Mouse (Mus musculus): ENCODE data around the gene Ddost.

Ddost gene

DNA sequence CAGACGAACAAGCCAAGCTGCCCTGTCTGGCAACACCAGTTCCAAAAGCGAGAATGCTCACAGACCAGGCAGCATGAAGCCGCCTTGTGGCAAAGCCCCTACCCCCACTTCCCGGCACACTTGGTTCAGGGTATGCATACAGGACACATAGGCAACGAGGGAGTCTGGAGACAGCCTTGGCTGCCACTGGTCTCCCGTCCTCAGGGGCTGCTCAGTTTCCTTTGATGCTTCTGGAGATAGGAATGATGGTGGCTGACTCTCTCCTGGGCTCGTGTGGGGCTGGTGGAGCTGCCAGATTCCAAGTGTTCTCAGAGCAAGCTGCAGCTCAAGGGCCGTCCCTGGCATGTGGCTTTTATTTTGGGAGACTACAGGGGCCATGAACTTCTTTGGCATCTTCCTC lies 36.9 kb downstream of the Ddost start:
- no peak for DNase-seq

GRCm38 (mm10) chr4:138342048-138342447 lies 37.5 kb downstream of the Ddost start:
- no peak for DNase-seq

GRCm38 (mm10) chr4:138342778-138343177 lies 38.2 kb downstream of the Ddost start:
- DNase-seq = no peak

DNA sequence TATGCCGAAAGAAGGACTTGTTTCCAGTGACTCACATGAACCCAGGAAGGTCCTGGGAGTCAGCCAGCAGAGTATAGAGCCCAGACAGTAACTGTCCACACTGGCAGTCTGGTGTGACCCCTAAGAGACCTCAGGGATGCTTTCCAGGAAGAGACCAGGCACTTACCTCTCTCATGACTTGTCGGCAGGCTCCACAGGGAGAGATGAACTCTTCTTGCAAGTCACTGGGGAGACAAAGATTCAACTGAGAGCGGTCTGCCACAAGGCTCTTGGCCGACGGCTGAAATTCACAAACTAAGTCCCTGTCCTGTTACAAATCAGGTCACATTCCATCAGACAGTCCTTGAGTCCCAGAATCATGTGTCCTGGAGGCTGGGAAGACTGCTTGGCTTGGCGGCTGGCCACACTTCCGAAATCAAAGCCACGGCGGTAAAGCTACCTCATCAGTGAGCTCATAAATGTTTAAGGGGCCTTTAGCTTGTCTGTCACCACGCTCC lies 38.9 kb downstream of the Ddost start:
- no peak for DNase-seq

DNA sequence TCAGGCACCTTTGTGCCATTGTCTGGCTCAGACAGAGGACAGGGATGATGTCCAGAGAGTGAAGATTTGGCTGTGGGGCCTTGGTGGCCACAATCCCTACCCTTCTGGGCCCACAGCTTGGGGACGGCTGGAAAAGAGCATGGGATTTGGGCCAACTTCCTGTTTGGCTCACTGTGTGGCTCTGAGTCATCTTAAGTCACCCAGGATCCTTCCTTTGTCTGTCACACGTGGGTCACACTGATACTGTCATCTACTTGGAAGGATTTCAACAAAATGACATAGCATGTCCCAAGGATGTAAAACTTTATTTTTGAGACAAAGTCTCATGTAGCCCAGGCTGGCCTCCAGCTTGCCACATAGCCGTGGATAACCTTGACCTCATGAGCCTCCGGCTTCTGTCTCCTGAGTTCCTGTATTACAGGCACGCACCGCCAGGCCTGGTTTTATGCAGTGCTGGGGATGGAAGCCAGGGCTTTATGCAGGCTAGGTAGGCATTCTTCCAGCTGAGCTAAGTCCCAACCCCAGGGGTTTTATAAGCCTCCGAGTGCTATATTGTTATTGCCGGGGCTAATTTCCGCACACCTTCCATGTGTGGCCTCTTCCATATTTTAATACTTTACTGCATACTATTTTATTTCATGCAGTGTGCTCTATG lies 40.5 kb downstream of the Ddost start:
- DNase-seq = no peak

DNA sequence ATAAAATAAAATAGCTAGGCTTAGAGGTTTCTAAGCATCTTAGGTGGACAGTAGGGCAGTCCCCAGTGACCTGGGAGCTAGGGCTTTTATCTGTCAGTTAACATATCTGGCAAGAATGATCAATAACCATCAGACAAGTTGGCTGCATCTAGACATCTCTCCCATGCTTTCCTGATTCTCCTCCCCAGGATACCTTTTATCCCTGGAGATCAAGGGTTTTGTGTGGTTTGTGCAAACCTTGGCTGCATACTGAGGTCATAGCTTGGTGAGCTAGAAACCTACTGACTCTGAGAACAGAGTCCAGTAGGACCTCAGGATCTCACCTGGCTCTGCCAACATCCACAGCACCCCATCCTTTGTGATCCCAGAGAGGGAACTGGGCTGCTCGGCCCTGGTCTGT lies 42.8 kb downstream of the Ddost start:
- DNase-seq = no peak

DNA sequence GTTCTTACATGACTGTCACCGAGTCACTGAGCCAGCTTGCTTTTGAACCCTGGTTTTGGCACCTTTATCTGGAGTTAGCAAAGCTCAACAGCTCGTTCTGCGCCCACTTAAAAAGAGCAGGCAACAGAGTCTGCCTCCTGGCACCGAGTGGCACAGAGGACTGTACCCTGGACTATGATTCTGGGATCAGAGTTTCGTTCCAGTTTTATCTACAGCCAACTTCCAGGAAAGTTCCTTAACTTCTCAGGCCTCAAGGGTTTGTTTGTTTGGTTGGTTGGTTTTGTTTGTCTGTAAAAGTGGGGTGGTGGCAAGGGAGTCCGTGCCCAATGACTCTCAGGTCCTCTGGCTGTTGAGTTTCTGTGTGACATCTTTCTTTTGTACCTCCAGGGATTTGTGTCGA lies 44.2 kb downstream of the Ddost start:
- DNase-seq = no peak

DNA sequence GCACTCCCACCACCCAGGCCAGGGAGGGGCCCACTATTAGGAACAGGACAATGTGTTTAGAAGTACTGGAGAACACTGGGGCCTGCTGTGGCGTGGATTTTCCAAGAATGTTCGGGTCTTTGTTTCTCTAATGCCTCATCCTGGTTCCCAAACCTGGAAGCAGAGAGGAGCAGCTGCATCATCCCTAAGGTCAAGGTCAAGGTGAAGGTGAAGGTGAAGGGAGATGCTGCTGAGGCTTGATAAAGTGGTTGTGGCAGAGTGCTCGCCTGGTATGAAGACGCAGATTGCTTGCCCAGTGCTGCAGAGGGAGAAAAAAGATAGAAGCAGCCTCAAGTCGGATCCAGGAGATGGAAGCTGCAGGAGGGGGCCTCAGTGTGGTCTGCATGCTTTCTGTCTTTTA lies 47.3 kb downstream of the Ddost start:
- DNase-seq = no peak

DNA sequence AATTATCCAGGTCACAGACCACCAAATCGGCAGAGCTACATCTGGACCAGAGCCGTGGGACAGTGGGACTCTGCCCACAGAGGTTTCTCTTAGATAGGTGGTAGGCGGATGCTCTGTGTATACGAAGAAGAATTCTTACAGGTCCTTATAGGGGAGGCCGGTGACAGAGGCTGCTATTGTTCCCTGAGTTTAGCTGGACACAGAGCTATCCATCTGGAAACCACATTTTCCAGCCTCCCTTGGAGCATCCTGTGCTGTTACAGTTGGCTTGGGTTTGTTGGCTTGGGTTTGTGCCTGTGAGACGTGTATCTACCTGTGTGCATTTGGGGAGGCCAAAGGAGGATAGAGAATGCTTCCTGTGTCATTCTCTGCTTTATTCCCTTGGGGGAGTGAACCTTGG lies 48.2 kb downstream of the Ddost start:
- no peak for DNase-seq

DNA sequence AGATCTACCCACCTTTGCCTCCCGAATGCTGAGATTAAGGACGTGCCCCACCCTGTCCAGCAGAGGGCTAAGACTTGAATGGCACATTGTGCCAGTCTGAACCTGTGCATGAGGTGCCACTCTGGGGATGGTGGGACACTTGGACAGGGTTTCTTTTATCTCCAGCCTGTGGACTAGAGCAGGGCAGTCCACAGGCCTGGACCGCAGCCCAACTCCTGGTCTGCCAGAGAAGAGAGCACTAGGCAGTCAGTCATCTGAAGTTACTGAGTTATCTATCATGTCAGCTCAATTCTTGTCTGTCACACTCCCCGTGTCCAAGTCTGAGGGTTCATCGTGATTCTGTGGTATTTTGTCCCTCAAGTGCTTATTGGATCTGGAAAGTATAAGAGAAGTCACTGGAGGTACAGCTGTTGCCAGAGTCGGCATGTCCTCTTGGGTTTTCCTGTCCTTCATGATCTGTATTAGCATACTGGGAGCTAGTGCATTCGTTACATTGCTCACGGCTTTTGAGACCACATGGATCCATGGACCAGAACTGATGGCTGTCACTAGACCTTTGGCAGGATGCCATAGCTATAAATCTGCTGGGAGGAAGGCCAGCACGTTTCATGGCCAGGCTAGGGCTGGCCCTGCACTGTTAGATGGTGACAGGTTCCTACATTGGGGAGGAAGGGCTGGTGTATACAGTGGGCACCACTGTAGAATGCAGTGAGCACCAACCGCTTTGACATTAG lies 49.1 kb downstream of the Ddost start:
- DNase-seq = no peak

GRCm38 (mm10) chr4:138355496-138355895 lies 51.0 kb downstream of the Ddost start:
- DNase-seq = no peak

- DNase-seq = no peak
These were observed 51.6 kb downstream of the Ddost start for GRCm38 (mm10) chr4:138356141-138356540.

GRCm38 (mm10) chr4:138356551-138356950 lies 52.0 kb downstream of the Ddost start:
- no peak for DNase-seq

DNA sequence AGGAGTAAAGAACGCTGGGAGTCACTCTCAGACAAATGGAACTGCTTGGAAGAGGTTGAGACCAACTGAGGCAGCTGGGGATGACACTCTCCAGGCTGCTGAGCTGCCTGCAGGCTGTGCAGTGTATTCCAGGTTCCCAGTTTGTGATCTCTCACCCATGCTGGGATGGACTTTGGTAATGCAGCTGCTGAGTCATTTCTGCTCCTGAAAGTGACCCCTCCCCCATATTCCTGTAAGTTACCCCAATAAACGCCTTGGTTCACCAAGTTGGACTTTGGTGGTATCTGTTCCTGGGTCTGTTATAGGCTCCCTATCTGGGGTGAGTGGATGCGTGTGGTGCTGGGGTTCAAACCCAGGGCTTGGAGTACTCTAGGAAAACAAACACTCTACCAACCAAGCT lies 53.6 kb downstream of the Ddost start:
- DNase-seq = no peak

- no peak for DNase-seq
These were observed 56.9 kb downstream of the Ddost start for GRCm38 (mm10) chr4:138361370-138361821.

Data from right cerebral cortex, postnatal 25 days (tissue).